Mouse (Mus musculus) midbrain, embryonic 15.5 days (tissue): ENCODE measurements at regions not wholly inside any gene's neighbourhood (a gene's known extent, or its start where the extent isn't known, plus 50 kb on each side); places are given as distances from the start of the nearest gene placed in this dataset.

ENCODE experiments used
- ATAC-seq: fragments of 200-750 bp; cut with Nextera tagmentation; replicated peaks from 2 replicates; pipeline ENCODE4 v1.8.0; 2017; ENCODE audit warnings: moderate TSS enrichment
- H3K27ac ChIP-seq: fragments of 300-500 bp; sonication (generic); 2 replicates; pipeline ENCODE4 v1.5.1; 2015; ENCODE audit warnings: mild to moderate bottlenecking, inconsistent platforms
- H3K27me3 ChIP-seq: fragments of 300-500 bp; sonication (generic); replicated peaks from 2 replicates; pipeline ENCODE4 v1.6.1; 2015; ENCODE audit warnings: inconsistent platforms
- H3K36me3 ChIP-seq: fragments of 300-500 bp; sonication (generic); replicated peaks from 2 replicates; pipeline ENCODE4 v1.6.1; 2015; ENCODE audit warnings: inconsistent platforms
- H3K4me1 ChIP-seq: fragments of 300-500 bp; sonication (generic); 2 replicates; pipeline ENCODE4 v1.6.1; 2015; ENCODE audit warnings: inconsistent platforms
- H3K4me2 ChIP-seq: fragments of 300-500 bp; sonication (generic); 2 replicates; pipeline ENCODE4 v1.6.1; 2015; ENCODE audit warnings: inconsistent platforms, mild to moderate bottlenecking, moderate library complexity
- H3K4me3 ChIP-seq: fragments of 300-500 bp; sonication (generic); 2 replicates; pipeline ENCODE4 v1.5.1; 2015; ENCODE audit warnings: mild to moderate bottlenecking, inconsistent platforms
- H3K9ac ChIP-seq: fragments of 300-500 bp; sonication (generic); 2 replicates; pipeline ENCODE4 v1.6.1; 2015; ENCODE audit warnings: mild to moderate bottlenecking, inconsistent platforms
- H3K9me3 ChIP-seq: fragments of 300-500 bp; sonication (generic); 2 replicates; pipeline ENCODE4 v1.6.1; 2016; ENCODE audit warnings: inconsistent platforms
- WGBS: fragments of 180-500 bp; shearing (Covaris S2); methylation state at CpG from one replicate; pipeline ENCODE4 v1.1.7; 2015; ENCODE audit warnings: mixed read lengths; 5-methylcytosine and 5-hydroxymethylcytosine counted together

GRCm38 (mm10) chr10:12115767-12116166, 753.4 kb downstream of the Utrn start:
- WGBS: 74% methylated on average over 3 of the region's 3 CpGs
- ATAC-seq: no peak
- H3K36me3 ChIP-seq: no peaks in the 10 kb centered on the region
- no peaks in the 10 kb centered on the region for H3K27me3 ChIP-seq
- no peak overlapping the region for H3K9ac ChIP-seq
- H3K27ac ChIP-seq: no peak overlapping the region
- 0 out of 2 replicates have a peak, but pooled peaks cover 5% of the 10 kb centered on the region for H3K4me1 ChIP-seq
- H3K9me3 ChIP-seq: no peaks in the 10 kb centered on the region
- no peak overlapping the region for H3K4me2 ChIP-seq
- H3K4me3 ChIP-seq: no peak overlapping the region

- Histone ChIP-seq H3K9me3 (no peaks in the 10 kb centered on the region), H3K4me2 (no peak overlapping the region), H3K27ac (0 out of 2 replicates have a peak overlapping the region, but pooled peaks have one; percentile 23), H3K4me1 (0 out of 2 replicates have a peak, but pooled peaks cover 5% of the 10 kb centered on the region), H3K36me3 (no peaks in the 10 kb centered on the region), H3K9ac (no peak overlapping the region), H3K4me3 (no peak overlapping the region), H3K27me3 (no peaks in the 10 kb centered on the region)
- ATAC-seq: peak; percentile 54; the same call in 1 of the 2 replicates
- 55% methylated on average over 6 of the region's 6 CpGs for WGBS
Measured at GRCm38 (mm10) chr10:12116662-12117303, 752.4 kb downstream of the Utrn start.

- Histone ChIP-seq H3K27ac (no peak overlapping the region), H3K9ac (no peak overlapping the region), H3K36me3 (no peaks in the 10 kb centered on the region), H3K4me2 (no peak overlapping the region), H3K4me3 (no peak overlapping the region), H3K9me3 (no peaks in the 10 kb centered on the region), H3K27me3 (no peaks in the 10 kb centered on the region), H3K4me1 (no peaks in the 10 kb centered on the region)
- no peak for ATAC-seq
- 55% methylated on average over 2 of the region's 2 CpGs for WGBS
Measured at GRCm38 (mm10) chr10:12124272-12124671, 744.9 kb downstream of the Utrn start.

- H3K4me3 ChIP-seq: no peak overlapping the region
- H3K4me2 ChIP-seq: no peak overlapping the region
- ATAC-seq: no peak
- no peaks in the 10 kb centered on the region for H3K4me1 ChIP-seq
- no peak overlapping the region for H3K9ac ChIP-seq
- H3K9me3 ChIP-seq: no peaks in the 10 kb centered on the region
- H3K27me3 ChIP-seq: no peaks in the 10 kb centered on the region
- WGBS: 67% methylated on average over 3 of the region's 3 CpGs
- H3K36me3 ChIP-seq: no peaks in the 10 kb centered on the region
- H3K27ac ChIP-seq: no peak overlapping the region
Measured at GRCm38 (mm10) chr10:12129486-12129885, 739.7 kb downstream of the Utrn start.

GRCm38 (mm10) chr10:12144691-12145090, 724.5 kb downstream of the Utrn start:
- H3K4me2 ChIP-seq: no peak overlapping the region
- H3K9ac ChIP-seq: no peak overlapping the region
- ATAC-seq: no peak
- H3K36me3 ChIP-seq: no peaks in the 10 kb centered on the region
- H3K4me1 ChIP-seq: no peaks in the 10 kb centered on the region
- no peaks in the 10 kb centered on the region for H3K9me3 ChIP-seq
- no peak overlapping the region for H3K27ac ChIP-seq
- WGBS: 43% methylated on average over 1 of the region's 1 CpGs
- no peak overlapping the region for H3K4me3 ChIP-seq
- H3K27me3 ChIP-seq: no peaks in the 10 kb centered on the region

GRCm38 (mm10) chr10:12146942-12147537, 722.1 kb downstream of the Utrn start:
- ATAC-seq: no peak
- H3K36me3 ChIP-seq: no peaks in the 10 kb centered on the region
- no peak overlapping the region for H3K27ac ChIP-seq
- no peak overlapping the region for H3K9ac ChIP-seq
- H3K9me3 ChIP-seq: no peaks in the 10 kb centered on the region
- no peak overlapping the region for H3K4me2 ChIP-seq
- no peak overlapping the region for H3K4me3 ChIP-seq
- whole genome bisulfite sequencing: 87% methylated on average over 9 of the region's 9 CpGs
- no peaks in the 10 kb centered on the region for H3K27me3 ChIP-seq
- H3K4me1 ChIP-seq: no peaks in the 10 kb centered on the region

- H3K4me3 ChIP-seq: no peak overlapping the region
- ATAC-seq: no peak
- H3K27ac ChIP-seq: no peak overlapping the region
- H3K4me2 ChIP-seq: no peak overlapping the region
- no peaks in the 10 kb centered on the region for H3K36me3 ChIP-seq
- H3K9ac ChIP-seq: no peak overlapping the region
- H3K4me1 ChIP-seq: no peaks in the 10 kb centered on the region
- WGBS: 85% methylated on average over 3 of the region's 3 CpGs
- no peaks in the 10 kb centered on the region for H3K27me3 ChIP-seq
- H3K9me3 ChIP-seq: no peaks in the 10 kb centered on the region
Measured at GRCm38 (mm10) chr10:12170243-12170642, 698.9 kb downstream of the Utrn start.

GRCm38 (mm10) chr10:12174200-12174818, 694.9 kb downstream of the Utrn start:
- no peak for ATAC-seq
- Histone ChIP-seq H3K9me3 (no peaks in the 10 kb centered on the region), H3K4me1 (no peaks in the 10 kb centered on the region), H3K36me3 (no peaks in the 10 kb centered on the region), H3K4me2 (no peak overlapping the region), H3K27me3 (no peaks in the 10 kb centered on the region), H3K4me3 (no peak overlapping the region), H3K27ac (no peak overlapping the region), H3K9ac (no peak overlapping the region)
- 58% methylated on average over 14 of the region's 14 CpGs for WGBS

GRCm38 (mm10) chr10:12175141-12175540, 694.0 kb downstream of the Utrn start:
- Histone ChIP-seq H3K36me3 (no peaks in the 10 kb centered on the region), H3K4me1 (no peaks in the 10 kb centered on the region), H3K9me3 (no peaks in the 10 kb centered on the region), H3K9ac (no peak overlapping the region), H3K27ac (no peak overlapping the region), H3K4me2 (no peak overlapping the region), H3K4me3 (no peak overlapping the region), H3K27me3 (no peaks in the 10 kb centered on the region)
- no peak for ATAC-seq
- WGBS: 47% methylated on average over 3 of the region's 3 CpGs

- no peak overlapping the region for H3K4me2 ChIP-seq
- WGBS: 85% methylated on average over 1 of the region's 1 CpGs
- H3K27ac ChIP-seq: no peak overlapping the region
- ATAC-seq: no peak
- H3K9ac ChIP-seq: no peak overlapping the region
- H3K4me1 ChIP-seq: no peaks in the 10 kb centered on the region
- H3K4me3 ChIP-seq: no peak overlapping the region
- no peaks in the 10 kb centered on the region for H3K9me3 ChIP-seq
- H3K27me3 ChIP-seq: no peaks in the 10 kb centered on the region
- no peaks in the 10 kb centered on the region for H3K36me3 ChIP-seq
Measured at GRCm38 (mm10) chr10:12177482-12177881, 691.7 kb downstream of the Utrn start.

GRCm38 (mm10) chr10:12180965-12181364, 688.2 kb downstream of the Utrn start:
- no peak overlapping the region for H3K4me3 ChIP-seq
- WGBS: 84% methylated on average over 4 of the region's 4 CpGs
- H3K9ac ChIP-seq: no peak overlapping the region
- no peaks in the 10 kb centered on the region for H3K9me3 ChIP-seq
- no peaks in the 10 kb centered on the region for H3K36me3 ChIP-seq
- no peaks in the 10 kb centered on the region for H3K4me1 ChIP-seq
- H3K27ac ChIP-seq: no peak overlapping the region
- H3K4me2 ChIP-seq: no peak overlapping the region
- H3K27me3 ChIP-seq: no peaks in the 10 kb centered on the region
- ATAC-seq: no peak

GRCm38 (mm10) chr10:12186918-12187639, 682.1 kb downstream of the Utrn start:
- H3K9me3 ChIP-seq: no peaks in the 10 kb centered on the region
- H3K27me3 ChIP-seq: no peaks in the 10 kb centered on the region
- H3K4me3 ChIP-seq: no peak overlapping the region
- H3K4me1 ChIP-seq: peaks cover 13% of the 10 kb centered on the region; the same call in 1 of the 2 replicates
- peak overlapping the region; percentile 34 for H3K4me2 ChIP-seq
- H3K27ac ChIP-seq: 0 out of 2 replicates have a peak overlapping the region, but pooled peaks have one; percentile 38
- 44% methylated on average over 13 of the region's 13 CpGs for WGBS
- no peak overlapping the region for H3K9ac ChIP-seq
- peak; percentile 72 for ATAC-seq
- H3K36me3 ChIP-seq: no peaks in the 10 kb centered on the region
